In the genomic region with DNA sequence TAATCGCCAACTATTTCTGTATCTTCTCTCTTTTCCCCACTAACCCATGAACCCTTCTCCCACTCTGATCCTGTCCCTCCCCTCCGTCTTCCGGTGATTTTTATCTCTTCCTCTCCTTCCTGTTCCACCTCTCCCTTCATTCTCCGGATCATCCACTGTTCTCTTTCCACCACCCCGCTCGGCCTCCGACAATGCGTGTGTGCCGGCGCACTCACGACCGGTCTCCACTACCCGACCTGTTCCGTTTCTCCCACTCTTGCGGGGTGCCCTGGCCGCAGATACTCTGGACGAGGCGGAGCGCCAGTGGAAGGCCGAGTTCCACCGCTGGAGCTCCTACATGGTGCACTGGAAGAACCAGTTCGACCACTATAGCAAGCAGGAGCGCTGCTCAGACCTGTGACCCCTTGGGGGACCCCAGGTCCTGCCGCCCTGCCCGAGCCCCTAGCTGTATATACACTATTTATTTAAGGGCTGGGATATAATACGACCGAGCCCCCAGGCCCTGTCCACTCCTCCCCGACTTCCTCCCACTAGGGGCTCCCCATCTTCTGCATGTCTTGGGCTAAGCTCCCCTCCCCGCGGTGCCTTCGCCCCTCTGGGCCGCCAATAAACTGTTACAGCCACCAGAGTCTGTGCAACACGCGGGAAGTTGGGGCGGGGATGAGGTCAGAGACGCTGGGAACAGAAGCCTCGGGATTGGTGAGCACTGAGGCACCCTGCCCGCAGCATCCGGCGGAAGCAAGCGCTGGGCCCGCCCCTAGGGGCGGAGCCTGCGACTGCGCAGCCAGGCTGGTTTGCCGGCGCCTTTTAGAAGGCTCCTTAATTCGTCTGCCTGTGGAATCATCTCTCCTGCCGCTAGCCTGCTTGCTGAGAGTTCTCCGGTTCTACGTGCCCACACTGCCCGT, we compare ENCODE assay signal across 8 mouse cellular contexts. TPM values are rescaled to one million over a fixed set of nuclear protein-coding genes. Genes with fewer than 3 reads are reported as not detected.
DNase-seq lines count a peak whose midpoint lies in the region; ATAC-seq and TF ChIP-seq lines count a peak whose summit lies in the region.

A gene (plus strand): TSS at position 791 of the 905 bp plus-strand sequence.

- peak; percentile 79 for ATAC-seq in Patski
- ATAC-seq in hindbrain, embryonic 13.5 days (ENCODE audit: low FRiP score): peak; percentile 95

- peak; percentile 89 for DNase-seq in Patski (ENCODE audit: low read depth, low spot score)
- peak; percentile 97 to 98 for DNase-seq in cerebellum, postnatal 14 days
- peak; percentile 94 for DNase-seq in frontal cortex, postnatal 14 days (ENCODE audit: low spot score in 2 of 2)
- peak; percentile 86 to 90 for DNase-seq in layer of hippocampus, postnatal 25 days (ENCODE audit: extremely low spot score in 1 of 2, low spot score in 1 of 2)
- DNase-seq in lung, postnatal 25 days (ENCODE audit: low spot score): peak; percentile 96
- DNase-seq in retina, embryonic 14.5 days (ENCODE audit: low spot score): peak; percentile 97
- peak; percentile 94 for DNase-seq in thymus, postnatal 4 days

- POLR2A ChIA-PET in Patski (lab: Charles Lee): interaction anchor here (0.6 to 4.7 kb wide), 7 partner anchors 11 to 187 kb away, joined by 3 to 34 read pairs (median 5); a partner anchor contains a TSS

- no peaks in the 10 kb centered on the region for H3K9me3 ChIP-seq in hindbrain, embryonic 13.5 days

- peak within 1 kb of the TSS; percentile 92 for H3K27ac ChIP-seq in hindbrain, embryonic 13.5 days

- peaks cover 41% of the 10 kb centered on the region for H3K36me3 ChIP-seq in hindbrain, embryonic 13.5 days

- CTCF ChIA-PET in Patski (lab: Charles Lee): interaction anchor here (0.7 to 1.9 kb wide), 4 partner anchors 8 to 208 kb away, joined by 3 to 5 read pairs (median 4); a partner anchor contains a TSS

- peak within 1 kb of the TSS; percentile 90 for H3K9ac ChIP-seq in hindbrain, embryonic 13.5 days

- peaks cover 43% of the 10 kb centered on the region for H3K4me1 ChIP-seq in hindbrain, embryonic 13.5 days (replicated peaks)

- no peaks in the 10 kb centered on the region for H3K27me3 ChIP-seq in Patski
- peaks cover 34% of the 10 kb centered on the region for H3K27me3 ChIP-seq in hindbrain, embryonic 13.5 days

- in situ Hi-C loops in Patski (cut with MboI; ENCODE audit: low pct_unique_long_range_greater_than_20kb): no loop called here

- TF ChIP-seq CTCF in Patski (IDR thresholded peaks at IDR 0.05): no peak

- peak within 1 kb of the TSS; percentile 97 for H3K4me2 ChIP-seq in hindbrain, embryonic 13.5 days

- peak within 1 kb of the TSS; percentile 54 for H3K4me3 ChIP-seq in hindbrain, embryonic 13.5 days

- under 1% methylated on average over 52 of the region's 52 CpGs for WGBS in hindbrain, embryonic 13.5 days

RNA-seq across cellular contexts. Expression of the gene that starts here (rescaled TPM):
- 13.0 TPM for polyA plus RNA-seq in Patski (2021)
- 12.9 and 14.1 TPM in 2 replicates for polyA plus RNA-seq in hindbrain, embryonic 13.5 days (2015; fragmentation: Nextera tagmentation; extraction: Ambion mirVana)
- 10 to 100 TPM; 14.3 to 16.0 TPM for total RNA-seq in layer of hippocampus, postnatal 25 days (2021)

Comparison
In these comparisons a context has a peak if more than half of its experiments do, and no peak if none do; other contexts are left out.
1. Peak in every context shown above with its lines: DNase-seq, ATAC-seq, H3K4me3 ChIP-seq and H3K27ac ChIP-seq.